Mouse (Mus musculus): ENCODE data around the gene Magi2. TPM values are rescaled to one million over a fixed set of nuclear protein-coding genes. Genes with fewer than 3 reads are reported as not detected.

The Magi2 gene
- polyA plus RNA-seq, 1 experiment from 2014 or later: 15.2 TPM

GRCm38 (mm10) chr5:20328901-20329300 is 1102.1 kb downstream of the Magi2 start:
- Histone ChIP-seq H3K4me3 (ENCODE audit: low read length) (no peak overlapping the region), H3K27ac (ENCODE audit: low read length) (no peak overlapping the region), H3K36me3 (ENCODE audit: insufficient read depth, low read length) (no peaks in the 10 kb centered on the region), H3K27me3 (ENCODE audit: insufficient read depth, low read length) (no peaks in the 10 kb centered on the region), H3K4me2 (replicated peaks; ENCODE audit: low read depth, low read length) (no peak overlapping the region), H3K9me3 (ENCODE audit: low read length) (no peaks in the 10 kb centered on the region), H3K4me1 (ENCODE audit: insufficient read depth, low read length) (no peaks in the 10 kb centered on the region), H3K9ac (replicated peaks; ENCODE audit: low read length) (no peak overlapping the region)
- WGBS: 44% methylated on average over 1 of the region's 1 CpGs
- no peak for ATAC-seq (ENCODE audit: low FRiP score, low TSS enrichment)

- Histone ChIP-seq H3K4me2 (replicated peaks; ENCODE audit: low read depth, low read length) (no peak overlapping the region), H3K9ac (replicated peaks; ENCODE audit: low read length) (no peak overlapping the region), H3K27me3 (ENCODE audit: insufficient read depth, low read length) (no peaks in the 10 kb centered on the region), H3K27ac (ENCODE audit: low read length) (no peak overlapping the region), H3K36me3 (ENCODE audit: insufficient read depth, low read length) (no peaks in the 10 kb centered on the region), H3K4me3 (ENCODE audit: low read length) (no peak overlapping the region), H3K9me3 (ENCODE audit: low read length) (no peaks in the 10 kb centered on the region), H3K4me1 (ENCODE audit: insufficient read depth, low read length) (no peaks in the 10 kb centered on the region)
- WGBS: 87% methylated on average over 3 of the region's 3 CpGs
- ATAC-seq (ENCODE audit: low FRiP score, low TSS enrichment): no peak
Measured at GRCm38 (mm10) chr5:20330025-20330424, 1103.2 kb downstream of the Magi2 start.

GRCm38 (mm10) chr5:20332574-20332973 is 1105.7 kb downstream of the Magi2 start:
- Histone ChIP-seq H3K4me3 (ENCODE audit: low read length) (no peak overlapping the region), H3K36me3 (ENCODE audit: insufficient read depth, low read length) (no peaks in the 10 kb centered on the region), H3K4me1 (ENCODE audit: insufficient read depth, low read length) (no peaks in the 10 kb centered on the region), H3K9ac (replicated peaks; ENCODE audit: low read length) (no peak overlapping the region), H3K4me2 (replicated peaks; ENCODE audit: low read depth, low read length) (no peak overlapping the region), H3K27ac (ENCODE audit: low read length) (no peak overlapping the region), H3K9me3 (ENCODE audit: low read length) (no peaks in the 10 kb centered on the region), H3K27me3 (ENCODE audit: insufficient read depth, low read length) (no peaks in the 10 kb centered on the region)
- no peak for ATAC-seq (ENCODE audit: low FRiP score, low TSS enrichment)
- WGBS: 73% methylated on average over 4 of the region's 4 CpGs

- H3K4me2 ChIP-seq (replicated peaks; ENCODE audit: low read depth, low read length): no peak overlapping the region
- H3K9me3 ChIP-seq (ENCODE audit: low read length): no peaks in the 10 kb centered on the region
- no peak overlapping the region for H3K4me3 ChIP-seq (ENCODE audit: low read length)
- no peak for ATAC-seq (ENCODE audit: low FRiP score, low TSS enrichment)
- no peaks in the 10 kb centered on the region for H3K27me3 ChIP-seq (ENCODE audit: insufficient read depth, low read length)
- H3K9ac ChIP-seq (replicated peaks; ENCODE audit: low read length): no peak overlapping the region
- H3K4me1 ChIP-seq (ENCODE audit: insufficient read depth, low read length): no peaks in the 10 kb centered on the region
- H3K27ac ChIP-seq (ENCODE audit: low read length): no peak overlapping the region
- no peaks in the 10 kb centered on the region for H3K36me3 ChIP-seq (ENCODE audit: insufficient read depth, low read length)
Measured at GRCm38 (mm10) chr5:20334549-20334948, 1107.7 kb downstream of the Magi2 start.

- WGBS: 93% methylated on average over 8 of the region's 8 CpGs
- no peaks in the 10 kb centered on the region for H3K36me3 ChIP-seq (ENCODE audit: insufficient read depth, low read length)
- ATAC-seq (ENCODE audit: low FRiP score, low TSS enrichment): no peak
- H3K9me3 ChIP-seq (ENCODE audit: low read length): no peaks in the 10 kb centered on the region
- no peak overlapping the region for H3K4me3 ChIP-seq (ENCODE audit: low read length)
- no peaks in the 10 kb centered on the region for H3K27me3 ChIP-seq (ENCODE audit: insufficient read depth, low read length)
- H3K27ac ChIP-seq (ENCODE audit: low read length): no peak overlapping the region
- no peak overlapping the region for H3K4me2 ChIP-seq (replicated peaks; ENCODE audit: low read depth, low read length)
- no peak overlapping the region for H3K9ac ChIP-seq (replicated peaks; ENCODE audit: low read length)
- no peaks in the 10 kb centered on the region for H3K4me1 ChIP-seq (ENCODE audit: insufficient read depth, low read length)
Measured at GRCm38 (mm10) chr5:20352941-20353340, 1126.1 kb downstream of the Magi2 start.

- no peak overlapping the region for H3K4me2 ChIP-seq (replicated peaks; ENCODE audit: low read depth, low read length)
- no peaks in the 10 kb centered on the region for H3K4me1 ChIP-seq (ENCODE audit: insufficient read depth, low read length)
- WGBS: 65% methylated on average over 5 of the region's 5 CpGs
- H3K4me3 ChIP-seq (ENCODE audit: low read length): no peak overlapping the region
- H3K27me3 ChIP-seq (ENCODE audit: insufficient read depth, low read length): no peaks in the 10 kb centered on the region
- no peaks in the 10 kb centered on the region for H3K36me3 ChIP-seq (ENCODE audit: insufficient read depth, low read length)
- H3K9me3 ChIP-seq (ENCODE audit: low read length): no peaks in the 10 kb centered on the region
- ATAC-seq (ENCODE audit: low FRiP score, low TSS enrichment): no peak
- H3K27ac ChIP-seq (ENCODE audit: low read length): no peak overlapping the region
- H3K9ac ChIP-seq (replicated peaks; ENCODE audit: low read length): no peak overlapping the region
Measured at GRCm38 (mm10) chr5:20358437-20358836, 1131.6 kb downstream of the Magi2 start.

- 80% methylated on average over 3 of the region's 3 CpGs for WGBS
- Histone ChIP-seq H3K9ac (replicated peaks; ENCODE audit: low read length) (no peak overlapping the region), H3K4me1 (ENCODE audit: insufficient read depth, low read length) (no peaks in the 10 kb centered on the region), H3K9me3 (ENCODE audit: low read length) (no peaks in the 10 kb centered on the region), H3K27ac (ENCODE audit: low read length) (no peak overlapping the region), H3K4me3 (ENCODE audit: low read length) (no peak overlapping the region), H3K36me3 (ENCODE audit: insufficient read depth, low read length) (no peaks in the 10 kb centered on the region), H3K27me3 (ENCODE audit: insufficient read depth, low read length) (no peaks in the 10 kb centered on the region), H3K4me2 (replicated peaks; ENCODE audit: low read depth, low read length) (no peak overlapping the region)
- ATAC-seq (ENCODE audit: low FRiP score, low TSS enrichment): no peak
Measured at GRCm38 (mm10) chr5:20359021-20359420, 1132.2 kb downstream of the Magi2 start.

GRCm38 (mm10) chr5:20362154-20362553 is 1135.3 kb downstream of the Magi2 start:
- H3K27me3 ChIP-seq (ENCODE audit: insufficient read depth, low read length): no peaks in the 10 kb centered on the region
- H3K4me1 ChIP-seq (ENCODE audit: insufficient read depth, low read length): no peaks in the 10 kb centered on the region
- no peak overlapping the region for H3K27ac ChIP-seq (ENCODE audit: low read length)
- no peaks in the 10 kb centered on the region for H3K9me3 ChIP-seq (ENCODE audit: low read length)
- no peak overlapping the region for H3K4me3 ChIP-seq (ENCODE audit: low read length)
- no peak for ATAC-seq (ENCODE audit: low FRiP score, low TSS enrichment)
- no peak overlapping the region for H3K9ac ChIP-seq (replicated peaks; ENCODE audit: low read length)
- WGBS: 87% methylated on average over 3 of the region's 3 CpGs
- no peak overlapping the region for H3K4me2 ChIP-seq (replicated peaks; ENCODE audit: low read depth, low read length)
- no peaks in the 10 kb centered on the region for H3K36me3 ChIP-seq (ENCODE audit: insufficient read depth, low read length)

GRCm38 (mm10) chr5:20363216-20363615 is 1136.4 kb downstream of the Magi2 start:
- H3K36me3 ChIP-seq (ENCODE audit: insufficient read depth, low read length): no peaks in the 10 kb centered on the region
- no peak overlapping the region for H3K4me2 ChIP-seq (replicated peaks; ENCODE audit: low read depth, low read length)
- H3K27ac ChIP-seq (ENCODE audit: low read length): no peak overlapping the region
- no peak overlapping the region for H3K4me3 ChIP-seq (ENCODE audit: low read length)
- H3K9ac ChIP-seq (replicated peaks; ENCODE audit: low read length): no peak overlapping the region
- no peaks in the 10 kb centered on the region for H3K27me3 ChIP-seq (ENCODE audit: insufficient read depth, low read length)
- H3K4me1 ChIP-seq (ENCODE audit: insufficient read depth, low read length): no peaks in the 10 kb centered on the region
- no peaks in the 10 kb centered on the region for H3K9me3 ChIP-seq (ENCODE audit: low read length)
- no peak for ATAC-seq (ENCODE audit: low FRiP score, low TSS enrichment)
- WGBS: 62% methylated on average over 5 of the region's 5 CpGs

GRCm38 (mm10) chr5:20373586-20373985 is 1146.8 kb downstream of the Magi2 start:
- no peak overlapping the region for H3K4me2 ChIP-seq (replicated peaks; ENCODE audit: low read depth, low read length)
- no peaks in the 10 kb centered on the region for H3K27me3 ChIP-seq (ENCODE audit: insufficient read depth, low read length)
- H3K27ac ChIP-seq (ENCODE audit: low read length): no peak overlapping the region
- no peaks in the 10 kb centered on the region for H3K9me3 ChIP-seq (ENCODE audit: low read length)
- ATAC-seq (ENCODE audit: low FRiP score, low TSS enrichment): no peak
- no peak overlapping the region for H3K4me3 ChIP-seq (ENCODE audit: low read length)
- H3K36me3 ChIP-seq (ENCODE audit: insufficient read depth, low read length): no peaks in the 10 kb centered on the region
- H3K9ac ChIP-seq (replicated peaks; ENCODE audit: low read length): no peak overlapping the region
- H3K4me1 ChIP-seq (ENCODE audit: insufficient read depth, low read length): no peaks in the 10 kb centered on the region
- WGBS: 76% methylated on average over 1 of the region's 1 CpGs

All from kidney, embryonic 16.5 days (tissue).